Mouse (Mus musculus): Measurements from ENCODE around the gene Icam2. TPM values are rescaled to one million over a fixed set of nuclear protein-coding genes. Genes with fewer than 3 reads are reported as not detected.

The Icam2 gene
- polyA plus RNA-seq (2012; rRNA removed), result 6.7 and 10.9 TPM in 2 replicates

GRCm38 (mm10) chr11:106387791-106388216 is at the start of gene Icam2:
Gene Icam2 (minus strand): TSS chr11:106388075.

GRCm38 (mm10) chr11:106365366-106365765 is 22.5 kb downstream of the Icam2 start, which contains the start of gene Prr29:
Gene Prr29 (plus strand): TSS chr11:106365472.

GRCm38 (mm10) chr11:106353188-106353587 is 34.7 kb downstream of the Icam2 start, which contains the start of gene Scn4a:
Gene Scn4a (minus strand): TSS chr11:106353288.

Other genes with a start within 250 kb of the Icam2 start
- not detected in 2 replicates for gene Gm10840, start 227.2 kb downstream of the Icam2 start, polyA plus RNA-seq (2012; rRNA removed)
- gene Limd2, start 227.2 kb downstream of the Icam2 start, polyA plus RNA-seq (2012; rRNA removed), result 11.2 and 13.0 TPM in 2 replicates
- 12.8 and 14.7 TPM in 2 replicates for gene Strada, start 185.9 kb downstream of the Icam2 start, polyA plus RNA-seq (2012; rRNA removed)
- gene Ccdc47, start 171.7 kb downstream of the Icam2 start, polyA plus RNA-seq (2012; rRNA removed), result 6.0 and 7.3 TPM in 2 replicates
- 5.9 and 8.1 TPM in 2 replicates for gene Ddx42, start 171.1 kb downstream of the Icam2 start, polyA plus RNA-seq (2012; rRNA removed)
- 7.0 and 8.9 TPM in 2 replicates for gene Ftsj3, start 132.0 kb downstream of the Icam2 start, polyA plus RNA-seq (2012; rRNA removed)
- gene Psmc5, start 131.9 kb downstream of the Icam2 start, polyA plus RNA-seq (2012; rRNA removed), result 24.4 and 25.3 TPM in 2 replicates
- gene Smarcd2, start 115.1 kb downstream of the Icam2 start, polyA plus RNA-seq (2012; rRNA removed), result 101 and 104 TPM in 2 replicates
- not detected in 2 replicates for gene Tcam1, start 111.4 kb downstream of the Icam2 start, polyA plus RNA-seq (2012; rRNA removed)
- gene Gh, start 86.2 kb downstream of the Icam2 start, polyA plus RNA-seq (2012; rRNA removed), result not detected in 2 replicates
- 8.5 and 12.4 TPM in 2 replicates for gene Cd79b, start 73.3 kb downstream of the Icam2 start, polyA plus RNA-seq (2012; rRNA removed)
- gene Scn4a, start 34.8 kb downstream of the Icam2 start, polyA plus RNA-seq (2012; rRNA removed), result 0.06 and 0.16 TPM in 2 replicates
- 0.93 and 1.4 TPM in 2 replicates for gene Prr29, start 22.6 kb downstream of the Icam2 start, polyA plus RNA-seq (2012; rRNA removed)
- 33.3 and 34.6 TPM in 2 replicates for gene Ern1, start 99.8 kb upstream of the Icam2 start, polyA plus RNA-seq (2012; rRNA removed)
- 11.1 and 12.7 TPM in 2 replicates for gene Tex2, start 225.3 kb upstream of the Icam2 start, polyA plus RNA-seq (2012; rRNA removed)